8 mouse cellular contexts compared by ENCODE assay signal in genomic region chr4:26346443-26347106, GRCm38 (mm10). TPM values are rescaled to one million over a fixed set of nuclear protein-coding genes. Genes with fewer than 3 reads are reported as not detected.
DNase-seq lines count a peak whose midpoint lies in the region; ATAC-seq lines count a peak whose summit lies in the region.

Gene Manea (minus strand): TSS chr4:26346891.

- DNase-seq in adrenal gland, adult (ENCODE audit: inconsistent age in 2 of 2, low spot score in 1 of 2) = peak; percentile 95 to 98
- DNase-seq in embryo, embryonic 10.5 days (ENCODE audit: low spot score) = peak; percentile 97
- peak; percentile 96 for DNase-seq in gastrocnemius, postnatal 14 days
- peak; percentile 76 to 95 for DNase-seq in left cerebral cortex, postnatal 10 days (ENCODE audit: extremely low spot score in 1 of 2, low spot score in 2 of 2)
- DNase-seq in right cerebral cortex, postnatal 25 days = peak; percentile 88
- DNase-seq in urinary bladder, postnatal 4 days (ENCODE audit: low spot score in 2 of 2) = peak; percentile 90 to 94

- intact Hi-C loops in gastrocnemius, postnatal 14 days (cut with DNase I; ENCODE audit: low total_unique reads) = no loop called here
- intact Hi-C loops in left cerebral cortex, postnatal 10 days (cut with DNase I) = no loop called here

- ATAC-seq in inflammation-experienced regulatory T-cells, adult 6 months = peak; percentile 91
- peak; percentile 99 for ATAC-seq in megakaryocyte-erythroid progenitor cell, adult 5-6 weeks (replicated peaks; ENCODE audit: low FRiP score, low TSS enrichment, poor library complexity, severe bottlenecking)

RNA-seq across cellular contexts. Expression of gene Manea, which starts in this region (rescaled TPM):
- total RNA-seq in gastrocnemius, postnatal 14 days (2021) = 1 to 10 TPM; 7.0 to 8.2 TPM
- 1 to 10 TPM; 6.5 to 8.0 (median 7.3) TPM for polyA plus RNA-seq in inflammation-experienced regulatory T-cells, adult 6 months (2017; shearing (Covaris generic))
- 10 to 100 TPM; 23.7 to 39.3 TPM for total RNA-seq in left cerebral cortex, postnatal 10 days (2021)
- total RNA-seq in megakaryocyte-erythroid progenitor cell, adult 5-6 weeks (2014; fragmentation: Nextera tagmentation) = 13.4 and 13.8 TPM in 2 replicates
- total RNA-seq in megakaryocyte-erythroid progenitor cell, adult 5-6 weeks (2017) = 11.7 and 15.4 TPM in 2 replicates

Comparison
In these comparisons a context has a peak if more than half of its experiments do, and no peak if none do; other contexts are left out.
1. Peak in every context shown above with its lines: DNase-seq and ATAC-seq.